Mouse (Mus musculus) MEL (cell line): ENCODE measurements around the gene Usmg5.

ENCODE experiments used
- CTCF ChIP-seq, 3 experiments: IDR thresholded peaks in 2 of 3; conservative IDR thresholded peaks in 1 of 3; 2 replicates each; pipeline ENCODE4 v1.5.1; 2011 to 2012; ENCODE audit warnings: low read length in 3 of 3, low read depth in 2 of 3, mild to moderate bottlenecking in 2 of 3, improper control_type of control experiment in 1 of 3, inconsistent platforms in 1 of 3, mixed read lengths in 1 of 3, moderate library complexity in 1 of 3; ENCODE audit not compliant: control insufficient read depth in 1 of 3, insufficient read depth in 1 of 3, poor library complexity in 1 of 3, severe bottlenecking in 1 of 3
- GABPA ChIP-seq: IDR thresholded peaks from 2 replicates; pipeline ENCODE4 v1.6.1; 2012; ENCODE audit warnings: low read depth, mild to moderate bottlenecking, inconsistent platforms, low read length, improper control_type of control experiment, moderate library complexity

GRCm38 (mm10) chr19:47040720-47041473 lies 49.5 kb downstream of the Usmg5 start:
- TF ChIP-seq GABPA, result no peak
- TF ChIP-seq CTCF (IDR thresholded peaks at IDR 0.05 in 2 of 3, conservative IDR thresholded peaks at IDR 0.05 in 1 of 3; ENCODE audit: control insufficient read depth in 1 of 3, insufficient read depth in 1 of 3, low read depth in 2 of 3, low read length in 3 of 3, poor library complexity in 1 of 3, severe bottlenecking in 1 of 3), result no peak
